Mouse (Mus musculus): ENCODE results near the gene Hs3st1.

GRCm38 (mm10) chr5:39771680-39772348 is 16.5 kb upstream of the Hs3st1 start:
- no peak for TF ChIP-seq CTCF (IDR thresholded peaks at IDR 0.05; ENCODE audit: extremely low read depth, insufficient read length, insufficient replicate concordance, low read depth, low read length)
- no peak for TF ChIP-seq POLR2A (IDR thresholded peaks at IDR 0.05; ENCODE audit: low read depth, low read length)
